Mouse (Mus musculus) urinary bladder, postnatal 25 days (tissue): ENCODE data around the gene Olfr202.
"Not testable (repeated sequence)": the region's sequence is repeated elsewhere in the genome, so short reads cannot be mapped to it uniquely, and the experiment has no call there.

Experiments used
- DNase-seq: peaks from one replicate; pipeline ENCODE4 v3.0.0; 2022; ENCODE audit warnings: low spot score

The Olfr202 gene

GRCm38 (mm10) chr16:59286693-59287092 is at the start of gene Olfr202:
TSS of gene Olfr202 (minus strand) at chr16:59286793.
- DNase-seq: no peak

- no peak for DNase-seq
Measured at GRCm38 (mm10) chr16:59331038-59331437, 44.4 kb upstream of the Olfr202 start, which contains the start of gene Olfr205. TSS of gene Olfr205 (minus strand) at chr16:59331138.

- DNase-seq: not testable (repeated sequence)
Measured at GRCm38 (mm10) chr16:59323262-59323661, 36.7 kb upstream of the Olfr202 start.

GRCm38 (mm10) chr16:59318148-59318547 is 31.6 kb upstream of the Olfr202 start, which contains the start of gene Olfr204:
TSS of gene Olfr204 (minus strand) at chr16:59318248.
- no peak for DNase-seq

GRCm38 (mm10) chr16:59298581-59298980 is 12.0 kb upstream of the Olfr202 start, which contains the start of gene Olfr203:
TSS of gene Olfr203 (plus strand) at chr16:59298881.
- DNase-seq: no peak

GRCm38 (mm10) chr16:59287576-59287975 is 983 bp upstream of the Olfr202 start:
- not testable (repeated sequence) for DNase-seq

- DNase-seq: no peak
Measured at GRCm38 (mm10) chr16:59283476-59283875, 3.1 kb downstream of the Olfr202 start.

GRCm38 (mm10) chr16:59280542-59280941 is 6.1 kb downstream of the Olfr202 start:
- no peak for DNase-seq

GRCm38 (mm10) chr16:59272532-59272931 is 14.1 kb downstream of the Olfr202 start, which contains the start of gene Olfr201:
TSS of gene Olfr201 (minus strand) at chr16:59272632.
- DNase-seq: not testable (repeated sequence)

GRCm38 (mm10) chr16:59269097-59269496 is 17.5 kb downstream of the Olfr202 start:
- DNase-seq: not testable (repeated sequence)

- no peak for DNase-seq
Measured at GRCm38 (mm10) chr16:59249684-59250083, 36.9 kb downstream of the Olfr202 start.
